Mouse (Mus musculus): ENCODE measurements around the gene Esrrg. TPM values are rescaled to one million over a fixed set of nuclear protein-coding genes. Genes with fewer than 3 reads are reported as not detected.
A peak's percentile ranks its signal among the peaks of the same experiment; 100 is the strongest.

Esrrg gene
- polyA plus RNA-seq, 1 experiment from 2014 or later = 10.7 TPM

DNA sequence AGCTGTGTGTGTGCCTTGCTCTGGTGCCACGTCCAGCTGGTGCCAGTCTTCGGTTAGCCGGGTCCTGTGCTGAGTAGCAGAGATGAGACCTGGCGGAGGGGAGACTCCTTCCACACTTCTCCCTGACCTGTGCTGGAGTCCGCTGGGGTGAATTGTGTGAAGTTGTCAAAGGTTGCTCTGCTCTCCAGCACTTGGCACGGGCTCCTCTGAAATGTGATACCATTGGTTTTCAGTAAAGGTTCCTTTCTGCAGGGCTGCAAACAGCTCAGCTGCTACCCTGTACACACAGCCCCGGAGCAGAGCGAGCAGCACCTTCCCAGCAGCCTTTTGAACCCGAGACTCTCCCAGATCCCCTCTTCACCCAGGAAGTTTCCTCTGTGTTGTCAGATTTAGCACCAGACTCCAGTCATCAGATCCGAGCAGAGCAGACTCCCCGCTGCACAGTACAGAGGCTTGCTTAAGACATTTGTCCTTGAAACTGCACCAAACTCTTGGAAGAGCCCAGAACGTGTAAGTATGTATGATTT lies 53.6 kb downstream of the Esrrg start:
- Histone ChIP-seq H3K9ac (ENCODE audit: low read length) (peak overlapping the region; percentile 16), H3K4me3 (replicated peaks; ENCODE audit: low read length) (no peak overlapping the region; the same call in 1 of the 2 replicates)
- WGBS = 33% methylated on average over 12 of the region's 12 CpGs

DNA sequence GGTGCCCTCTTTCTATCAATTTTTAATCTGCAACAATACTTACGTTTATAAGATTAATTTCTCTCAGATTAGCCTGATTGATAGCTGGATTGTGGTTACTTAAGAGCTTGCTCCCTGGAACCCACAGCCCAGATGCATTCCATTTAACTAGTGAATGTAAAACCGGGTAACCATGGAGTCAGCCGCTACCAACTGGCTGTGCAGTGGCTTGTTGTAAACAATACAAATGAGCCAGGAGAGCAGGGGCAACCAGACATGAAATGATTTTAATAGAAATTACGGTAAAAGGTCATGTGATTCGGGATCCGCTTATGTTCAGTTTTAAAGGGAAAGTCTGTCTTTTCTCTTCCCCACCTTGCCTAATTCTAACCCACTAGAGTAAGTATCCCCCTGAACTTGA lies 54.8 kb downstream of the Esrrg start:
- H3K4me2 ChIP-seq (ENCODE audit: low read depth, low read length) = no peak overlapping the region
- H3K27ac ChIP-seq (ENCODE audit: low read length) = no peak overlapping the region
- H3K36me3 ChIP-seq (ENCODE audit: control insufficient read depth, insufficient read depth, low read length) = no peaks in the 10 kb centered on the region
- no peak overlapping the region for H3K4me3 ChIP-seq (replicated peaks; ENCODE audit: low read length)
- 50% methylated on average over 6 of the region's 6 CpGs for WGBS
- no peak overlapping the region for H3K9ac ChIP-seq (ENCODE audit: low read length)
- H3K27me3 ChIP-seq (ENCODE audit: control insufficient read depth, insufficient read depth, low read length) = no peaks in the 10 kb centered on the region
- no peak for ATAC-seq (ENCODE audit: insufficient read depth, low FRiP score)
- H3K4me1 ChIP-seq (ENCODE audit: control insufficient read depth, insufficient read depth, low read length) = peaks cover 23% of the 10 kb centered on the region
- H3K9me3 ChIP-seq (replicated peaks; ENCODE audit: control insufficient read depth, low read length) = no peaks in the 10 kb centered on the region

More for the DNA sequence above, 53.6 kb downstream of the Esrrg start:
- Histone ChIP-seq H3K27me3 (ENCODE audit: control insufficient read depth, insufficient read depth, low read length) (no peaks in the 10 kb centered on the region), H3K27ac (ENCODE audit: low read length) (no peak overlapping the region), H3K4me2 (ENCODE audit: low read depth, low read length) (peak overlapping the region; percentile 47), H3K4me1 (ENCODE audit: control insufficient read depth, insufficient read depth, low read length) (peaks cover 23% of the 10 kb centered on the region), H3K36me3 (ENCODE audit: control insufficient read depth, insufficient read depth, low read length) (no peaks in the 10 kb centered on the region), H3K9me3 (replicated peaks; ENCODE audit: control insufficient read depth, low read length) (no peaks in the 10 kb centered on the region)
- ATAC-seq (ENCODE audit: insufficient read depth, low FRiP score) = no peak; the same call in 1 of the 2 replicates

DNA sequence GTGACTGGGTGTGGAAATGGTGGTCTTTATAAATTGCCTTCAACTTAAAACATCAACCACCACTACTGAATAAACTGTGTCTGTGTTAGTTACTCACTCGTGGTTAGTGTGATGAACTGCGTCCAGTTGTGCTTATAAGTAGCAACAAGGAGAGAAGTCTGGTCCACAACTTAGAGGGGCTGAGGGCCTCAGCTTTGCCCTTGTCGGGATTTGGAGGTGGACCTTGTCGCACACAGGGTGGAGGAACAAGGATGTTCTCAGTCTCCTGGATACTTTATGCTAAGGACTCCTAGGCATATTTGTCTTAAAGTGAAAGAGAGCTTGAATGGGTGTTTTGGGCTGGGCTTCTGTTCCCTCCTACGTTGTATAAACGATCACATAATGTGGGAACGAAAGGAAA lies 55.7 kb downstream of the Esrrg start:
- Histone ChIP-seq H3K9ac (ENCODE audit: low read length) (no peak overlapping the region), H3K4me2 (ENCODE audit: low read depth, low read length) (no peak overlapping the region), H3K36me3 (ENCODE audit: control insufficient read depth, insufficient read depth, low read length) (no peaks in the 10 kb centered on the region), H3K9me3 (replicated peaks; ENCODE audit: control insufficient read depth, low read length) (no peaks in the 10 kb centered on the region), H3K27me3 (ENCODE audit: control insufficient read depth, insufficient read depth, low read length) (no peaks in the 10 kb centered on the region), H3K27ac (ENCODE audit: low read length) (no peak overlapping the region), H3K4me1 (ENCODE audit: control insufficient read depth, insufficient read depth, low read length) (peaks cover 23% of the 10 kb centered on the region), H3K4me3 (replicated peaks; ENCODE audit: low read length) (no peak overlapping the region)
- no peak for ATAC-seq (ENCODE audit: insufficient read depth, low FRiP score)
- 76% methylated on average over 7 of the region's 7 CpGs for WGBS

DNA sequence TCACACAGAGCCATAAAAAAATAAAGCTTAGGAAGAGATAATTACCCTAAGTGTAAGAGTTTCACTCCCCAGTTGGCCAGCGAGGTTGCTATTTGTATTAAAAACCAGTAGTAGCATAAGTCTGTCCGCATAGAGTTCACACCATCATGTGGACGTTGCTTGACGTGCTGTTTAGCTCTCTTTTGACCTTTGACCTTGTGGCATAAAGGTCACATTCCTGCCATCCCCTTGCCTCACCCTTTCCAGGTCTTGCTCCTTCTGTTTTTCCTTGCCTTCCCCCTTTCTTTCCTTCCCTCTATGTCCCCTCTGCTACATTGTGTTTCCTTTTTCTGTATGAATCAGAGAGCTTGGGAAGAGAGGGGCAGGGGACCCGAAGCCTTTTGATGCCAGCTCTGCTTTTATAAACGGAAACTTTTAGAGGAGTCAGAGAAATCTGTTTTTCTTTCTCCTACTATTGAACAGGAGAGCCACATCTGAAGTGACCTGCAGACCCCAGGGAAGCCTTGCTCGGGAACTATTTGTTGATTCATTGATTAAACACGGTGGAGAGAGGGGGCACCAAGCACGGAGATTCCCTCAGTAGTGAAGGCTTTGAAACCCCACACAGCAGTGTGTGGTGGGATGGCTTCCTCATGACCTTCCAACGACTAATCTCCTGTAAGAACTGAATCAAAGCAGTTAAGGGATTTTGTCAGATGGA lies 57.5 kb downstream of the Esrrg start:
- Histone ChIP-seq H3K4me3 (replicated peaks; ENCODE audit: low read length) (no peak overlapping the region), H3K4me2 (ENCODE audit: low read depth, low read length) (no peak overlapping the region), H3K27ac (ENCODE audit: low read length) (no peak overlapping the region), H3K9me3 (replicated peaks; ENCODE audit: control insufficient read depth, low read length) (no peaks in the 10 kb centered on the region), H3K27me3 (ENCODE audit: control insufficient read depth, insufficient read depth, low read length) (no peaks in the 10 kb centered on the region), H3K36me3 (ENCODE audit: control insufficient read depth, insufficient read depth, low read length) (no peaks in the 10 kb centered on the region), H3K9ac (ENCODE audit: low read length) (no peak overlapping the region), H3K4me1 (ENCODE audit: control insufficient read depth, insufficient read depth, low read length) (peaks cover 20% of the 10 kb centered on the region)
- no peak for ATAC-seq (ENCODE audit: insufficient read depth, low FRiP score)
- 25% methylated on average over 10 of the region's 10 CpGs for WGBS

DNA sequence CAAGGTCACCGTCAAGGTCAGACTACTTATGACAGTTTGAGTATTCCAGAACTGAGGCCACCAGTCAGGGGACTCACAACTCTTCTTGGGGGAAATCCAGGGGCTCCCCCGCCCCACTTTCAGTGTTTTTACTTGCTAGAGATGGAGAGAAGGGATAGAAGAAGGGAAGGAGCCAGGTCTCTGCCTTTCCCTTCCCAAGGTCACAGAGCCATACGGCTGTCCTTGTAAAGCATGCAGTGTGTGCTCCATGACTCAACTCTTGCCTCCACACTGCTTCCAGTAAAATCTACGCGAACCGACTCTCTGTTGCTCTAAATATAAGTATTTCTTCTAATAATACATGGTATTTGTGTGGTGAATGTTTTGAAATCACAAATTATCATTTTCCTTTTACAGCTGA lies 61.2 kb downstream of the Esrrg start:
- H3K27me3 ChIP-seq (ENCODE audit: control insufficient read depth, insufficient read depth, low read length) = no peaks in the 10 kb centered on the region
- no peak overlapping the region for H3K4me3 ChIP-seq (replicated peaks; ENCODE audit: low read length)
- no peak overlapping the region for H3K9ac ChIP-seq (ENCODE audit: low read length)
- no peak for ATAC-seq (ENCODE audit: insufficient read depth, low FRiP score)
- no peak overlapping the region for H3K27ac ChIP-seq (ENCODE audit: low read length)
- H3K36me3 ChIP-seq (ENCODE audit: control insufficient read depth, insufficient read depth, low read length) = no peaks in the 10 kb centered on the region
- no peaks in the 10 kb centered on the region for H3K9me3 ChIP-seq (replicated peaks; ENCODE audit: control insufficient read depth, low read length)
- no peaks in the 10 kb centered on the region for H3K4me1 ChIP-seq (ENCODE audit: control insufficient read depth, insufficient read depth, low read length)
- no peak overlapping the region for H3K4me2 ChIP-seq (ENCODE audit: low read depth, low read length)
- 92% methylated on average over 6 of the region's 6 CpGs for WGBS

DNA sequence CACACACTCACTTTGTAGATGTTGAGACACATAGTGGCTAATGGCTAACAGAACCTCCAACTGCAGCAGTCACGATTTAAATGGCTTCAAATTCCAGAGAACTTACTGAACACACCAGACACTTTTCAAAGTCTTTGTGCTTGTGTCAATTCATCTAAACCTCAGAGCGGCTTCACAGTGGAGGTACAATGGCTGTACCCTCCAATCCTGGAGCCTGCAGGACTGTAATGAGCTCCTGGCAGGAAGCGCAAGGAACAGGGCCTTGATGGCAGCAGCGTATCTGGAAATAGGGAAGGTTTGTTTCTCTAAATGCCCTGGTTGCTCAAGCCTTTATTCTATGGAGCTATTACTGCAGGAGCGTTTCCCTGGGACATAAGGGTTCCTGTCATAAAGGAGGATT lies 63.9 kb downstream of the Esrrg start:
- H3K4me3 ChIP-seq (replicated peaks; ENCODE audit: low read length) = no peak overlapping the region
- H3K9me3 ChIP-seq (replicated peaks; ENCODE audit: control insufficient read depth, low read length) = no peaks in the 10 kb centered on the region
- H3K4me1 ChIP-seq (ENCODE audit: control insufficient read depth, insufficient read depth, low read length) = no peaks in the 10 kb centered on the region
- no peak overlapping the region for H3K4me2 ChIP-seq (ENCODE audit: low read depth, low read length)
- no peaks in the 10 kb centered on the region for H3K36me3 ChIP-seq (ENCODE audit: control insufficient read depth, insufficient read depth, low read length)
- 79% methylated on average over 5 of the region's 5 CpGs for WGBS
- H3K27me3 ChIP-seq (ENCODE audit: control insufficient read depth, insufficient read depth, low read length) = no peaks in the 10 kb centered on the region
- no peak overlapping the region for H3K27ac ChIP-seq (ENCODE audit: low read length)
- ATAC-seq (ENCODE audit: insufficient read depth, low FRiP score) = no peak
- no peak overlapping the region for H3K9ac ChIP-seq (ENCODE audit: low read length)

DNA sequence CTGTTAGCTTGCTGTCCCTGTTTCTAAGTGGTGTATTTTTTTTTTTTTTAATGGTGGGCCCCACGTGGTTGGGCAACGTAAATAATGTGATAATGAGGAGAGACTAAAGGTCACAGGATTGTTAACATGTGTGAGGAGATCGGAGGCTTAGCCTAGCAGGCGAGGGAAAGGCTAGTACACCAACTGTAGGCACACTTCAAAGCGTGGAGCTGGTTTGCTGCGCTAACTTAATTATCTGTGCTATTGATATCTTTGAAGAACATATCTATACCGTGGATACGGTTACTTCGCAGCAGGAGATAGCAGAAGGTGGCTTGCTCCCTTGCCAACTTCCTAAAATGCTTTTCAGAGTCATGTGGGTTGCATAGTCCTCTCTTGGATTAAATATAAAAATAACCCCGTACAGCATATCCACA lies 66.2 kb downstream of the Esrrg start:
- H3K27ac ChIP-seq (ENCODE audit: low read length) = no peak overlapping the region
- ATAC-seq (ENCODE audit: insufficient read depth, low FRiP score) = no peak
- no peaks in the 10 kb centered on the region for H3K27me3 ChIP-seq (ENCODE audit: control insufficient read depth, insufficient read depth, low read length)
- H3K4me1 ChIP-seq (ENCODE audit: control insufficient read depth, insufficient read depth, low read length) = no peaks in the 10 kb centered on the region
- H3K4me3 ChIP-seq (replicated peaks; ENCODE audit: low read length) = no peak overlapping the region
- H3K4me2 ChIP-seq (ENCODE audit: low read depth, low read length) = no peak overlapping the region
- no peaks in the 10 kb centered on the region for H3K36me3 ChIP-seq (ENCODE audit: control insufficient read depth, insufficient read depth, low read length)
- H3K9me3 ChIP-seq (replicated peaks; ENCODE audit: control insufficient read depth, low read length) = no peaks in the 10 kb centered on the region
- H3K9ac ChIP-seq (ENCODE audit: low read length) = no peak overlapping the region
- WGBS = 46% methylated on average over 10 of the region's 10 CpGs

DNA sequence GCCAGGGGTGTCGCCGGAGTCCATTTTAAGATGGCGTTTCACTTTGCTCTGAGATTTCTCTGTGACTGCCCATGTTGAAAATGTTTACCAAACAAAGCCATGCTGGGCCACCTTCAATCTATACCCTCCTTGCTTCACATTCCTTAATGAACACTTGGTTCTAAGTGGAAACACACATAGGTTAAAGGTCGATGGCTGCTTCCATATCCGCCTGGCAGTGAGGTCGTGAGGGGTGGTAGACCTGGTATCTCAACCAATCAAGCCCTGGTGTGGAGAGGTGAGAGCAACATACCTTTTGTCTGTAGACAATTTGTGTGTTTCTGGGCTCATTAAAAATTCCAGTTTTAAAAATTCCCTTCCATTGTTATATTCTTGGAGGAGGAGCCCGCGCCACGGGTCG lies 68.0 kb downstream of the Esrrg start:
- H3K36me3 ChIP-seq (ENCODE audit: control insufficient read depth, insufficient read depth, low read length) = no peaks in the 10 kb centered on the region
- no peak overlapping the region for H3K4me3 ChIP-seq (replicated peaks; ENCODE audit: low read length)
- no peak overlapping the region for H3K4me2 ChIP-seq (ENCODE audit: low read depth, low read length)
- WGBS = 77% methylated on average over 10 of the region's 10 CpGs
- H3K27me3 ChIP-seq (ENCODE audit: control insufficient read depth, insufficient read depth, low read length) = no peaks in the 10 kb centered on the region
- ATAC-seq (ENCODE audit: insufficient read depth, low FRiP score) = no peak
- no peaks in the 10 kb centered on the region for H3K9me3 ChIP-seq (replicated peaks; ENCODE audit: control insufficient read depth, low read length)
- H3K9ac ChIP-seq (ENCODE audit: low read length) = no peak overlapping the region
- no peak overlapping the region for H3K27ac ChIP-seq (ENCODE audit: low read length)
- H3K4me1 ChIP-seq (ENCODE audit: control insufficient read depth, insufficient read depth, low read length) = no peaks in the 10 kb centered on the region

DNA sequence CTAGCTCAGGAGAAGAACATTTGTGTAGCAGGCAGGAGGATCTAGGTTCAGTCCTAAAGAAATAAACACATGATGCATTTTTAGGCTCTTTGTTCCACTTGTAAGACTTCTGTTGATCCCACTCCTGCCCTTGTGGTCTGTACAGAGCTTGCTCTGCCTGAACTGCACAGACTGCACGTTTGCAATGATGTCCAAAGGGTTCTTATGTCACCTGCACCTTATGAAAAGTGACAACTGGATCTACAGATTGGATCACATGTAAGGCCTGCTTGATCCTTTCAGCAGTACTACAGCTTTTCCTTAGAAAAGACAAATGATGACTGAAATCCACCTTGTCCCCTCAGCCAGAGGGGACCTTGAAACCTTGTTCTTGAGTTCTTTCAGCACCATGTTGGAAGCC lies 70.7 kb downstream of the Esrrg start:
- H3K27ac ChIP-seq (ENCODE audit: low read length) = no peak overlapping the region
- no peak overlapping the region for H3K4me3 ChIP-seq (replicated peaks; ENCODE audit: low read length)
- no peaks in the 10 kb centered on the region for H3K9me3 ChIP-seq (replicated peaks; ENCODE audit: control insufficient read depth, low read length)
- H3K27me3 ChIP-seq (ENCODE audit: control insufficient read depth, insufficient read depth, low read length) = no peaks in the 10 kb centered on the region
- H3K36me3 ChIP-seq (ENCODE audit: control insufficient read depth, insufficient read depth, low read length) = no peaks in the 10 kb centered on the region
- H3K9ac ChIP-seq (ENCODE audit: low read length) = no peak overlapping the region
- no peaks in the 10 kb centered on the region for H3K4me1 ChIP-seq (ENCODE audit: control insufficient read depth, insufficient read depth, low read length)
- WGBS = 63% methylated on average over 1 of the region's 1 CpGs
- no peak overlapping the region for H3K4me2 ChIP-seq (ENCODE audit: low read depth, low read length)
- ATAC-seq (ENCODE audit: insufficient read depth, low FRiP score) = no peak

Measured in stomach, embryonic 16.5 days (tissue).